Mouse (Mus musculus): ENCODE data around the gene Kcnk16. TPM values are rescaled to one million over a fixed set of nuclear protein-coding genes. Genes with fewer than 3 reads are reported as not detected.

Kcnk16 gene
- polyA plus RNA-seq, 1 experiment, result not detected

DNA sequence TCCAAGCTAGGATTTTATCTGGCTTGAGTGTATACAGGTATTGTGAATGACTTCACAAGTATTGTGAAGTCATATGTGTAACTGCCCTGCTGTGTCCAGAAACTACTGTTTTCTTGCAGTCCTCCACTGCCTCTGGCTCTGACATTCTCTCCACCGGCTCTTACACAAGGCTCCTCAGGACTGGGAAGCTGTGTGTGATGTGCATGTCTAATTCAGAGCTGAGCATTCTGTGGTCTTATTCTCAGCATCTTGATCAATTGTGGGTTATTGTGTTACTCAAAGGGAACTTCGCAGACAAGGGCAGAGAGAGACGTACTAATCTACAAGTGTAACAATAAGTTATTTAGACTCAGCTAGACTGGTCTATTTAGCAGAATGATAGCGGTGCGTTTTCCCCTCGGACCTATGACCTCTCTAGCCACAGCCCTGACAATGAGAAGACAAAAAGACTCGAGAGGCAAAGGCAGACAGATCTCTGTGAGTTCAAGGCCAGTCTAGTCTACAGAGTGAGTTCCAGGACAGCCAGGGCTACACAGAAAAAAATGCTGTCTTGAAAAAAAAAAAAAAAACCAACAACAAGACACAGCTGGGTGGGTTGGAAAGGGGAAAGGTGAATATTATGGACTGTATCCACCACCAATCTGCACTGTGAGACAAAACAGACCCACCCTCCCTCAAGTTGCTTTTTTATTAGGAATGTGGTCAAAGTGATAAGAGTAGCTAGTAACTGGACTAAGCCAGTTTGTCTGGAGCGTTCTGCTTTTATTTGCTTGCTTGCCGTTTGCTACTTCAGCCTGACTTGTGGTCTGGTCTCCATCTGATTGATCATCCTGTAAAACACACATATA, 57.0 kb downstream of the Kcnk16 start:
- H3K27me3 ChIP-seq (ENCODE audit: control insufficient read depth, insufficient read depth, insufficient read length), result no peaks in the 10 kb centered on the region
- H3ac ChIP-seq (ENCODE audit: control insufficient read depth, insufficient read length, low read depth), result no peak overlapping the region
- H3K36me3 ChIP-seq (ENCODE audit: control insufficient read depth, insufficient read depth), result no peaks in the 10 kb centered on the region
- TF ChIP-seq MAX (IDR thresholded peaks at IDR 0.05) (no peak), MYOG (IDR thresholded peaks at IDR 0.05; ENCODE audit: control insufficient read depth, extremely low read depth, insufficient read length) (no peak), MYOD1 (IDR thresholded peaks at IDR 0.05; ENCODE audit: control insufficient read depth, insufficient read length, low read depth) (no peak), CEBPB (IDR thresholded peaks at IDR 0.05; ENCODE audit: low read depth) (no peak), FOSL1 (IDR thresholded peaks at IDR 0.05; ENCODE audit: insufficient read depth, low read length, poor library complexity, severe bottlenecking) (no peak), CTCF (IDR thresholded peaks at IDR 0.05; ENCODE audit: control insufficient read depth, insufficient read depth, insufficient read length) (no peak), USF1 (IDR thresholded peaks at IDR 0.05; ENCODE audit: low read depth) (no peak)
- no peaks in the 10 kb centered on the region for H3K79me2 ChIP-seq (ENCODE audit: control insufficient read depth, insufficient read depth)
- no peak overlapping the region for H3K4me3 ChIP-seq (ENCODE audit: insufficient read depth, poor library complexity, severe bottlenecking)
- H3K79me3 ChIP-seq (ENCODE audit: low read depth), result no peaks in the 10 kb centered on the region

Other genes with a start within 250 kb of the Kcnk16 start
- gene Saysd1, start 130.7 kb downstream of the Kcnk16 start, polyA plus RNA-seq (2012; fragmentation: generic; extraction: Trizol), result 8.0 TPM
- gene Kcnk5, start 87.4 kb downstream of the Kcnk16 start, polyA plus RNA-seq (2012; fragmentation: generic; extraction: Trizol), result 10.1 TPM
- gene Nudt13, start 25.5 kb upstream of the Kcnk16 start, polyA plus RNA-seq (2012; fragmentation: generic; extraction: Trizol), result 4.9 TPM
- gene Ecd, start 78.9 kb upstream of the Kcnk16 start, polyA plus RNA-seq (2012; fragmentation: generic; extraction: Trizol), result 28.6 TPM
- gene Fam149b, start 79.0 kb upstream of the Kcnk16 start, polyA plus RNA-seq (2012; fragmentation: generic; extraction: Trizol), result 17.7 TPM
- 80.8 TPM for gene Dnajc9, start 119.7 kb upstream of the Kcnk16 start, polyA plus RNA-seq (2012; fragmentation: generic; extraction: Trizol)
- 97.2 TPM for gene Mrps16, start 124.4 kb upstream of the Kcnk16 start, polyA plus RNA-seq (2012; fragmentation: generic; extraction: Trizol)
- gene Cfap70, start 183.0 kb upstream of the Kcnk16 start, polyA plus RNA-seq (2012; fragmentation: generic; extraction: Trizol), result 0.01 TPM
- gene Anxa7, start 210.9 kb upstream of the Kcnk16 start, polyA plus RNA-seq (2012; fragmentation: generic; extraction: Trizol), result 47.9 TPM
- 0.28 TPM for gene Mss51, start 227.7 kb upstream of the Kcnk16 start, polyA plus RNA-seq (2012; fragmentation: generic; extraction: Trizol)

Measured in C2C12 (cell line).